ENCODE assay signal across 9 mouse cellular contexts in the genomic region with DNA sequence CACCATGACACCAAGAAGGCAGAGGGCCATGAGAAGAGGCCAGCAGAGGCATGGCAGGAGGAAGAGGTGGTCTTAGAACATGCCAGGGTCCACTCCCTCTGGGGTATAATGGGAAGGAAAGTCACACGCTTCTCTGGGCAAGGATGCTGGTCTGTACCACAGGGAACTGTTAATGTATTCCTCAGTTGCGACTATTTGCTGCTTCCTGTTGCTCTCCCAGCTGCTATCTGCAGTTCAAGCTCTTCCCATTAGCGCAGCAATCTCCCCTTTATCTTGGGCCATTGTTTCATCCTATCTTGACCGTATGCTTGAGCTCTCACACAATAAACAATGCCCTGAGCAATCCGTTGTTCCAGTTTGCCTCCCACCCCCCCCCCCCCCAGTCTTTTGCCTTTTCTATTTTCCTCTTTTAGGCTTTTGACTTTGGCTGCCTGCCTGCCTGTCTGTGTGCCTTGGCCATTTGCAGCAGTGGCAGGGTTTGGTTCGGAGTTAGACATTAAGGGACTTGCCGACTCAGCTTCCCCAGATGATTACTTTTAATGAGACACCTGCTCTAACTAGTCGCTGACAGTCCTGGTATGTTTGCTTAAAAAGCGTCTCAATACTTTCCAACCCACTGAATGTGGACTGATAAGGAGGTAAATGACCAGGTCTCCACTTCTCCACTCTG. TPM values are rescaled to one million over a fixed set of nuclear protein-coding genes. Genes with fewer than 3 reads are reported as not detected.
A peak's percentile ranks its signal among the peaks of the same experiment; 100 is the strongest.
DNase-seq lines count a peak whose midpoint lies in the region; ATAC-seq and TF ChIP-seq lines count a peak whose summit lies in the region.
"Had no signal": no experiment of that assay in that cellular context is flagged by ENCODE, and none has a peak within 500 bp of the region (broad histone marks: within the 10 kb centered on the region; RNA-seq: fewer than 3 reads in every experiment).

No protein-coding gene starts in this region.

- H3K27ac ChIP-seq in neural tube, embryonic 11.5 days (ENCODE audit: low read depth, low read length) = 0 out of 2 replicates have a peak overlapping the region, but pooled peaks have one; percentile 20
- H3K27ac ChIP-seq in hindbrain, embryonic 13.5 days = peak overlapping the region; percentile 84
- H3K27ac ChIP-seq in liver, postnatal 0 days (ENCODE audit: low read depth) = peak overlapping the region; percentile 80

- H3K4me1 ChIP-seq in neural tube, embryonic 11.5 days (ENCODE audit: control insufficient read depth, insufficient read depth, low read length) = 0 out of 2 replicates have a peak, but pooled peaks cover 3% of the 10 kb centered on the region
- peaks cover 71% of the 10 kb centered on the region for H3K4me1 ChIP-seq in hindbrain, embryonic 13.5 days (replicated peaks)
- peaks cover 77% of the 10 kb centered on the region for H3K4me1 ChIP-seq in liver, postnatal 0 days (ENCODE audit: insufficient read depth)

- no peak for ATAC-seq in neural tube, embryonic 11.5 days (ENCODE audit: insufficient read depth, low FRiP score, low TSS enrichment)
- ATAC-seq in hindbrain, embryonic 13.5 days (ENCODE audit: low FRiP score) = peak; percentile 41; the same call in 1 of the 2 replicates
- ATAC-seq in liver, postnatal 0 days = no peak
- ATAC-seq: intestine, postnatal 0 days had no signal

- H3K9ac ChIP-seq in neural tube, embryonic 11.5 days (ENCODE audit: low read length) = no peak overlapping the region
- H3K9ac ChIP-seq in hindbrain, embryonic 13.5 days = no peak overlapping the region
- no peak overlapping the region for H3K9ac ChIP-seq in liver, postnatal 0 days (replicated peaks)

- no peaks in the 10 kb centered on the region for H3K27me3 ChIP-seq in neural tube, embryonic 11.5 days (ENCODE audit: control insufficient read depth, insufficient read depth, low read length)
- no peaks in the 10 kb centered on the region for H3K27me3 ChIP-seq in hindbrain, embryonic 13.5 days
- no peaks in the 10 kb centered on the region for H3K27me3 ChIP-seq in liver, postnatal 0 days (ENCODE audit: insufficient read depth, low read length)

- H3K4me3 ChIP-seq in neural tube, embryonic 11.5 days (ENCODE audit: low read depth, low read length) = no peak overlapping the region
- no peak overlapping the region for H3K4me3 ChIP-seq in hindbrain, embryonic 13.5 days
- H3K4me3 ChIP-seq in liver, postnatal 0 days (ENCODE audit: low read depth, low read length) = no peak overlapping the region

- no peak for TF ChIP-seq CTCF in liver, postnatal 0 days (IDR thresholded peaks at IDR 0.05; ENCODE audit: low read depth)

- DNase-seq in neural tube, embryonic 11.5 days (ENCODE audit: low spot score) = no peak
- DNase-seq in neural tube, embryonic 10.5 days (ENCODE audit: extremely low spot score, low spot score) = no peak
- no peak for DNase-seq in liver, postnatal 0 days
- DNase-seq in telencephalon, adult 2 months (ENCODE audit: low read depth, low spot score) = peak; percentile 52
- no peak for DNase-seq in urinary bladder, adult 2 months (ENCODE audit: low spot score)
- no peak for DNase-seq in frontal cortex, adult 2 months (ENCODE audit: extremely low spot score in 1 of 2, low spot score in 1 of 2)
- DNase-seq in right cerebral cortex, postnatal 10 days (ENCODE audit: low spot score in 2 of 2) = no peak

- no peak overlapping the region for H3K4me2 ChIP-seq in neural tube, embryonic 11.5 days (ENCODE audit: low read depth)
- peak overlapping the region; percentile 4; the same call in 1 of the 2 replicates for H3K4me2 ChIP-seq in hindbrain, embryonic 13.5 days
- H3K4me2 ChIP-seq in liver, postnatal 0 days (ENCODE audit: low read depth, low read length) = peak overlapping the region; percentile 24

- 35% methylated on average over 9 of the region's 9 CpGs for WGBS in neural tube, embryonic 11.5 days
- WGBS in hindbrain, embryonic 13.5 days = 14% methylated on average over 9 of the region's 9 CpGs
- 34% methylated on average over 9 of the region's 9 CpGs for WGBS in liver, postnatal 0 days (ENCODE audit: insufficient replicate concordance)

- TF ChIP-seq EP300 in liver, postnatal 0 days (IDR thresholded peaks at IDR 0.05; ENCODE audit: low read depth) = peak; percentile 14; the same call in 1 of the 2 replicates

- no peaks in the 10 kb centered on the region for H3K36me3 ChIP-seq in neural tube, embryonic 11.5 days (ENCODE audit: control insufficient read depth, insufficient read depth, low read length)
- H3K36me3 ChIP-seq in hindbrain, embryonic 13.5 days = no peaks in the 10 kb centered on the region
- H3K36me3 ChIP-seq in liver, postnatal 0 days (replicated peaks; ENCODE audit: insufficient read depth, low read length) = no peaks in the 10 kb centered on the region

- no peaks in the 10 kb centered on the region for H3K9me3 ChIP-seq in neural tube, embryonic 11.5 days (ENCODE audit: control insufficient read depth, low read length)
- no peaks in the 10 kb centered on the region for H3K9me3 ChIP-seq in hindbrain, embryonic 13.5 days
- no peaks in the 10 kb centered on the region for H3K9me3 ChIP-seq in liver, postnatal 0 days (ENCODE audit: low read length)

RNA-seq across cellular contexts. Expression of gene Gna12, which starts 15.0 kb away (rescaled TPM):
- 60.3 and 65.0 TPM in 2 replicates for polyA plus RNA-seq in neural tube, embryonic 11.5 days (2014; fragmentation: Nextera tagmentation; extraction: Ambion mirVana)
- polyA plus RNA-seq in hindbrain, embryonic 13.5 days (2015; fragmentation: Nextera tagmentation; extraction: Ambion mirVana) = 11.9 and 12.1 TPM in 2 replicates
- 12.7 and 14.5 TPM in 2 replicates for polyA plus RNA-seq in liver, postnatal 0 days (2015; fragmentation: Nextera tagmentation; extraction: Ambion mirVana)
- polyA plus RNA-seq in urinary bladder, adult 2 months (2012; rRNA removed) = 46.5 and 67.5 TPM in 2 replicates
- 78.0 TPM in 2 replicates for polyA plus RNA-seq in frontal cortex, adult 2 months (2012; rRNA removed)

Comparison
In these comparisons a context has a peak if more than half of its experiments do, and no peak if none do; other contexts are left out.
1. H3K27ac ChIP-seq: peak in every context shown above with its lines; median percentile 84 in hindbrain, embryonic 13.5 days; 80 in liver, postnatal 0 days; 20 in neural tube, embryonic 11.5 days.